Mouse (Mus musculus) olfactory bulb, adult 2 months (tissue): Measurements from ENCODE around the gene Cpne8. TPM values are rescaled to one million over a fixed set of nuclear protein-coding genes. Genes with fewer than 3 reads are reported as not detected.

Experiments
- H3K27ac ChIP-seq: fragments of 200-500 bp; 2 replicates; pipeline ENCODE4 v1.5.1; 2012; ENCODE audit warnings: low read depth, low read length; ENCODE audit not compliant: insufficient read depth
- H3K4me1 ChIP-seq: fragments of 200-500 bp; 2 replicates; pipeline ENCODE4 v1.6.1; 2012; ENCODE audit warnings: low read length; ENCODE audit not compliant: control insufficient read depth, insufficient read depth
- H3K4me3 ChIP-seq: fragments of 200-500 bp; 2 replicates; pipeline ENCODE4 v1.5.1; 2012; ENCODE audit warnings: mild to moderate bottlenecking, low read depth, low read length, moderate library complexity; ENCODE audit not compliant: insufficient read depth
- POLR2A ChIP-seq: fragments of 200-500 bp; IDR thresholded peaks from 2 replicates; pipeline ENCODE4 v1.6.1; 2012; ENCODE audit warnings: mild to moderate bottlenecking, low read depth, low read length, moderate library complexity; ENCODE audit not compliant: insufficient read depth
- WGBS: fragments of 180-500 bp; shearing (Covaris S2); methylation state at CpG from one replicate; pipeline ENCODE4 v1.1.7; 2018; 5-methylcytosine and 5-hydroxymethylcytosine counted together
- polyA plus RNA-seq: library from polyadenylated mRNA; stranded (reverse); fragments of >200 nt; gene quantifications from 2 replicates; pipeline ENCODE4 v1.2.4, GENCODE M21; 2012; ENCODE audit warnings: low replicate concordance; ENCODE audit not compliant: missing spikeins, insufficient read depth, insufficient read length

Gene Cpne8
- polyA plus RNA-seq, 1 experiment: not detected

- WGBS: 77% methylated on average over 1 of the region's 1 CpGs
- H3K27ac ChIP-seq: no peak overlapping the region
- no peak for TF ChIP-seq POLR2A
- H3K4me3 ChIP-seq: no peak overlapping the region
- H3K4me1 ChIP-seq: no peaks in the 10 kb centered on the region
Observed at GRCm38 (mm10) chr15:90446076-90446475, 233.2 kb downstream of the Cpne8 start.
